Mouse (Mus musculus) MEL (cell line): Measurements from ENCODE around the gene Mier2. TPM values are rescaled to one million over a fixed set of nuclear protein-coding genes. Genes with fewer than 3 reads are reported as not detected.

Experiments
- DNase-seq: peaks from one replicate; pipeline ENCODE4 v3.0.0; 2011; ENCODE audit warnings: low read depth, low spot score
- H3K27ac ChIP-seq: 2 replicates; pipeline ENCODE4 v1.5.1; 2012; ENCODE audit warnings: low read depth, mild to moderate bottlenecking, control low read depth, low read length, moderate library complexity; ENCODE audit not compliant: control insufficient read depth
- H3K27me3 ChIP-seq, 2 experiments: fragments of 150-350 bp in 1 of 2; sonication (generic) in 1 of 2; 2 replicates each; pipeline ENCODE4 v1.6.1; 2012; ENCODE audit warnings: low read length in 2 of 2, mild to moderate bottlenecking in 2 of 2, improper control_type of control experiment in 1 of 2, moderate library complexity in 1 of 2; ENCODE audit not compliant: insufficient read depth in 2 of 2, control insufficient read depth in 1 of 2
- H3K36me3 ChIP-seq, 2 experiments: 2 replicates each; pipeline ENCODE4 v1.6.1; 2012 to 2014; ENCODE audit warnings: low read length in 2 of 2, improper control_type of control experiment in 1 of 2, inconsistent platforms in 1 of 2, mild to moderate bottlenecking in 1 of 2; ENCODE audit not compliant: insufficient read depth in 2 of 2, control insufficient read depth in 1 of 2
- H3K4me1 ChIP-seq, 2 experiments: fragments of 150-350 bp in 1 of 2; sonication (generic) in 1 of 2; 2 replicates each; pipeline ENCODE4 v1.6.1; 2012; ENCODE audit warnings: low read length in 2 of 2, improper control_type of control experiment in 1 of 2, mild to moderate bottlenecking in 1 of 2; ENCODE audit not compliant: insufficient read depth in 2 of 2, control insufficient read depth in 1 of 2
- H3K4me3 ChIP-seq, 2 experiments: fragments of 150-350 bp in 1 of 2; sonication (generic) in 1 of 2; 2 replicates each; pipeline ENCODE4 v1.5.1; 2012; ENCODE audit warnings: low read depth in 2 of 2, low read length in 2 of 2, mild to moderate bottlenecking in 2 of 2, moderate library complexity in 2 of 2, control low read depth in 1 of 2, improper control_type of control experiment in 1 of 2; ENCODE audit not compliant: control insufficient read depth in 1 of 2, insufficient read depth in 1 of 2
- H3K79me2 ChIP-seq: 2 replicates; pipeline ENCODE4 v1.6.1; 2012; ENCODE audit warnings: mild to moderate bottlenecking, low read length, moderate library complexity; ENCODE audit not compliant: control insufficient read depth, poor library complexity, insufficient read depth
- H3K9ac ChIP-seq: 2 replicates; pipeline ENCODE4 v1.6.1; 2012; ENCODE audit warnings: low read depth, mild to moderate bottlenecking, control low read depth, low read length, moderate library complexity; ENCODE audit not compliant: control insufficient read depth, poor library complexity, severe bottlenecking
- H3K9me3 ChIP-seq: fragments of 150-350 bp; sonication (generic); replicated peaks from 2 replicates; pipeline ENCODE4 v1.6.1; 2012; ENCODE audit warnings: mild to moderate bottlenecking, low read length, improper control_type of control experiment, moderate library complexity; ENCODE audit not compliant: insufficient read depth
- CHD1 ChIP-seq: IDR thresholded peaks from 2 replicates; pipeline ENCODE4 v1.6.1; 2012; ENCODE audit warnings: low read depth, mild to moderate bottlenecking, inconsistent platforms, low read length, improper control_type of control experiment
- CHD2 ChIP-seq: IDR thresholded peaks from 2 replicates; pipeline ENCODE4 v1.6.1; 2011; ENCODE audit warnings: low read length, improper control_type of control experiment
- E2F4 ChIP-seq: IDR thresholded peaks from 2 replicates; pipeline ENCODE4 v1.6.1; 2011; ENCODE audit warnings: low read depth, low read length, improper control_type of control experiment, borderline replicate concordance
- ELF1 ChIP-seq: IDR thresholded peaks from 2 replicates; pipeline ENCODE4 v1.6.1; 2014; ENCODE audit warnings: low read depth, mild to moderate bottlenecking, inconsistent platforms, low read length, improper control_type of control experiment, moderate library complexity
- EP300 ChIP-seq, 2 experiments: IDR thresholded peaks; 2 replicates each; pipeline ENCODE4 v1.6.1; 2011; ENCODE audit warnings: improper control_type of control experiment in 2 of 2, low read length in 2 of 2, low read depth in 1 of 2, mild to moderate bottlenecking in 1 of 2
- GATA1 ChIP-seq: IDR thresholded peaks from 2 replicates; pipeline ENCODE4 v1.6.1; 2011; ENCODE audit warnings: low read depth, low read length, improper control_type of control experiment
- HCFC1 ChIP-seq: IDR thresholded peaks from 2 replicates; pipeline ENCODE4 v1.6.1; 2012; ENCODE audit warnings: low read depth, mild to moderate bottlenecking, inconsistent platforms, low read length, improper control_type of control experiment, moderate library complexity
- KAT2A ChIP-seq: conservative IDR thresholded peaks from 2 replicates; pipeline ENCODE4 v1.6.1; 2012; ENCODE audit warnings: low read depth, low read length, improper control_type of control experiment, inconsistent platforms
- MAFK ChIP-seq: IDR thresholded peaks from 2 replicates; pipeline ENCODE4 v1.6.1; 2011; ENCODE audit warnings: low read depth, mild to moderate bottlenecking, low read length, improper control_type of control experiment, borderline replicate concordance
- MAX ChIP-seq: IDR thresholded peaks from 2 replicates; pipeline ENCODE4 v1.6.1; 2011; ENCODE audit warnings: low read length, improper control_type of control experiment
- MAZ ChIP-seq: IDR thresholded peaks from 2 replicates; pipeline ENCODE4 v1.6.1; 2012; ENCODE audit warnings: low read depth, mild to moderate bottlenecking, inconsistent platforms, low read length, improper control_type of control experiment
- MEF2A ChIP-seq: IDR thresholded peaks from 2 replicates; pipeline ENCODE4 v1.6.1; 2014; ENCODE audit warnings: low read depth, mild to moderate bottlenecking, inconsistent platforms, low read length, improper control_type of control experiment; ENCODE audit not compliant: poor library complexity, insufficient replicate concordance, severe bottlenecking; ENCODE audit errors: extremely low read depth
- MXI1 ChIP-seq: IDR thresholded peaks from 2 replicates; pipeline ENCODE4 v1.6.1; 2011; ENCODE audit warnings: mild to moderate bottlenecking, low read depth, low read length, improper control_type of control experiment
- MYB ChIP-seq: IDR thresholded peaks from 2 replicates; pipeline ENCODE4 v1.6.1; 2011; ENCODE audit warnings: mild to moderate bottlenecking, low read depth, low read length, improper control_type of control experiment
- POLR2A ChIP-seq, 2 experiments: IDR thresholded peaks; 2 replicates each; pipeline ENCODE4 v1.6.1; 2011 to 2012; ENCODE audit warnings: low read length in 2 of 2, mild to moderate bottlenecking in 2 of 2, control low read depth in 1 of 2, improper control_type of control experiment in 1 of 2, low read depth in 1 of 2, moderate library complexity in 1 of 2; ENCODE audit not compliant: control insufficient read depth in 1 of 2, insufficient read depth in 1 of 2, poor library complexity in 1 of 2
- POLR2AphosphoS2 ChIP-seq: IDR thresholded peaks from 2 replicates; pipeline ENCODE4 v1.6.1; 2011; ENCODE audit warnings: low read length, improper control_type of control experiment
- POLR2AphosphoS5 ChIP-seq: IDR thresholded peaks from 2 replicates; pipeline ENCODE4 v1.6.1; 2012; ENCODE audit warnings: low read depth, borderline replicate concordance, mild to moderate bottlenecking, inconsistent platforms, low read length, moderate library complexity, mixed read lengths
- SIN3A ChIP-seq: IDR thresholded peaks from 2 replicates; pipeline ENCODE4 v1.6.1; 2012; ENCODE audit warnings: low read length, improper control_type of control experiment, inconsistent platforms
- TAL1 ChIP-seq: IDR thresholded peaks from 2 replicates; pipeline ENCODE4 v1.6.1; 2012; ENCODE audit warnings: mild to moderate bottlenecking, inconsistent platforms, low read length, moderate library complexity, mixed read lengths
- TBP ChIP-seq: IDR thresholded peaks from 2 replicates; pipeline ENCODE4 v1.8.0; 2011; ENCODE audit warnings: low read depth, low read length, improper control_type of control experiment
- UBTF ChIP-seq: IDR thresholded peaks from 2 replicates; pipeline ENCODE4 v1.6.1; 2012; ENCODE audit warnings: low read depth, mild to moderate bottlenecking, inconsistent platforms, low read length, improper control_type of control experiment, moderate library complexity, borderline replicate concordance; ENCODE audit not compliant: insufficient read depth
- ZKSCAN1 ChIP-seq: IDR thresholded peaks from 2 replicates; pipeline ENCODE4 v1.6.1; 2012; ENCODE audit warnings: low read depth, mild to moderate bottlenecking, inconsistent platforms, low read length, improper control_type of control experiment, moderate library complexity
- polyA plus RNA-seq, 2 experiments: library from polyadenylated mRNA; stranded (reverse) in 1 of 2; unstranded in 1 of 2; fragments of >175 nt in 1 of 2; fragments of >200 nt in 1 of 2; gene quantifications; 2 replicates each; pipeline versions ENCODE4 v1.2.1 to v1.2.4; 2012; ENCODE audit warnings: low replicate concordance in 2 of 2, low read depth in 1 of 2; ENCODE audit not compliant: insufficient read length in 2 of 2, insufficient read depth in 1 of 2, missing spikeins in 1 of 2
- total RNA-seq: library from RNA; depleted of rRNA; stranded (reverse); fragments of 300-350 nt; gene quantifications from 2 replicates; pipeline ENCODE4 v1.2.3, GENCODE M21; 2012

Mier2 gene
- total and polyA plus RNA-seq, 3 experiments: 24.8 to 36.2 TPM; not detected in 1

GRCm38 (mm10) chr10:79553176-79553575 is 1.8 kb downstream of the Mier2 start:
- Histone ChIP-seq H3K36me3 (peaks cover 0 to 2% of the 10 kb centered on the region in 2 experiments; a peak in 1 of 4 replicates), H3K27me3 (no peaks in the 10 kb centered on the region), H3K9ac (no peak overlapping the region), H3K9me3 (no peaks in the 10 kb centered on the region), H3K4me3 (no peak overlapping the region), H3K79me2 (peaks cover 24% of the 10 kb centered on the region), H3K4me1 (peaks cover 0 to 7% of the 10 kb centered on the region in 2 experiments; a peak in 1 of 4 replicates), H3K27ac (no peak overlapping the region)
- no peak for DNase-seq
- no peak for TF ChIP-seq ELF1
- no peak for TF ChIP-seq MAZ
- no peak for TF ChIP-seq ZKSCAN1
- TF ChIP-seq MAX: no peak
- no peak for TF ChIP-seq POLR2AphosphoS5
- no peak for TF ChIP-seq CHD2

- H3K36me3 ChIP-seq: peaks cover 0 to 2% of the 10 kb centered on the region in 2 experiments; a peak in 1 of 4 replicates
- H3K4me3 ChIP-seq: no peak overlapping the region
- no peak overlapping the region for H3K9ac ChIP-seq
- DNase-seq: no peak
- peaks cover 24% of the 10 kb centered on the region for H3K79me2 ChIP-seq
- no peaks in the 10 kb centered on the region for H3K9me3 ChIP-seq
- TF ChIP-seq CHD2: no peak
- no peak for TF ChIP-seq MAZ
- no peak for TF ChIP-seq MEF2A
- TF ChIP-seq POLR2A (IDR thresholded peaks at IDR 0.05; ENCODE audit: control insufficient read depth in 1 of 2, insufficient read depth in 1 of 2, low read depth in 1 of 2, low read length in 2 of 2, poor library complexity in 1 of 2): no peak
- no peak for TF ChIP-seq E2F4
- no peak for TF ChIP-seq CHD1
- no peak for TF ChIP-seq KAT2A
- TF ChIP-seq ELF1: no peak
- no peak for TF ChIP-seq UBTF
- no peak for TF ChIP-seq MAFK
- no peak for TF ChIP-seq SIN3A
- no peak for TF ChIP-seq POLR2AphosphoS2
- TF ChIP-seq EP300 (IDR thresholded peaks at IDR 0.05; ENCODE audit: low read depth in 1 of 2, low read length in 2 of 2): no peak
- TF ChIP-seq GATA1: no peak
- TF ChIP-seq MYB: no peak
- TF ChIP-seq HCFC1: no peak
- TF ChIP-seq TAL1: no peak
- no peak for TF ChIP-seq MXI1
- TF ChIP-seq TBP: no peak
- no peak for TF ChIP-seq MAX
- no peaks in the 10 kb centered on the region for H3K27me3 ChIP-seq
- H3K4me1 ChIP-seq: peaks cover 0 to 7% of the 10 kb centered on the region in 2 experiments; a peak in 1 of 4 replicates
- H3K27ac ChIP-seq: no peak overlapping the region
These were observed 2.5 kb downstream of the Mier2 start for GRCm38 (mm10) chr10:79552531-79552930.
